Mouse (Mus musculus): Measurements from ENCODE around the gene Oxt. TPM values are rescaled to one million over a fixed set of nuclear protein-coding genes. Genes with fewer than 3 reads are reported as not detected.

The Oxt gene
- polyA plus RNA-seq, 1 experiment, result not detected

DNA sequence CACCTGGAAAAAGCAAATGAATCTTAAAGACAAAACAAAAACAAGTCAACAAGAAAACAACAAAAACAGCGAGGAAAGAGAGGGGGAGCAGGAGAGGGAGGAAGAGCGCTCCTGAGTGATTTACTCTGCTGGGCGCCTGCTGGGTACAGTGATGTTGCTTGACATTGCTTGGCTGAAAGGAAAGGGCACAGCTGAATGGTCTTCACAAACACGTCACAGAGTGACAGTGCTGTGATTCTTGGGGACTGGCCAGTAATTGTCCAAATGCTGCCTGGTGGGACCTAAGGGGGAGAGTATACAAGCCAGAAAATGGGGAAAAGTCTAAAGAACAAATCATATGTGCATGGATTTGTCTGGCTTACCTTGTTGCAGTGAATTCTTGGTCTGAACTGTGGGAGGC is 26.2 kb downstream of the Oxt start:
- no peak overlapping the region for H3K9ac ChIP-seq (ENCODE audit: low read depth, poor library complexity, severe bottlenecking)
- H3K9me3 ChIP-seq (replicated peaks; ENCODE audit: control insufficient read depth, insufficient read depth, low read length, poor library complexity, severe bottlenecking), result no peaks in the 10 kb centered on the region
- no peak overlapping the region for H3K27ac ChIP-seq (ENCODE audit: insufficient read depth, low read length)
- H3K27me3 ChIP-seq (ENCODE audit: control insufficient read depth, insufficient read depth, low read length, poor library complexity, severe bottlenecking), result no peaks in the 10 kb centered on the region
- TF ChIP-seq POLR2A (IDR thresholded peaks at IDR 0.05; ENCODE audit: insufficient read depth, low read length), result no peak
- TF ChIP-seq EP300 (IDR thresholded peaks at IDR 0.05; ENCODE audit: insufficient read depth, low read depth, low read length), result no peak
- no peak for TF ChIP-seq CTCF (IDR thresholded peaks at IDR 0.05; ENCODE audit: low read depth, low read length)
- peaks cover 12% of the 10 kb centered on the region for H3K36me3 ChIP-seq (ENCODE audit: control insufficient read depth, insufficient read depth, low read length, poor library complexity, severe bottlenecking)
- H3K4me3 ChIP-seq (ENCODE audit: low read depth, low read length), result no peak overlapping the region
- H3K4me1 ChIP-seq (ENCODE audit: control insufficient read depth, insufficient read depth, low read length), result no peaks in the 10 kb centered on the region

DNA sequence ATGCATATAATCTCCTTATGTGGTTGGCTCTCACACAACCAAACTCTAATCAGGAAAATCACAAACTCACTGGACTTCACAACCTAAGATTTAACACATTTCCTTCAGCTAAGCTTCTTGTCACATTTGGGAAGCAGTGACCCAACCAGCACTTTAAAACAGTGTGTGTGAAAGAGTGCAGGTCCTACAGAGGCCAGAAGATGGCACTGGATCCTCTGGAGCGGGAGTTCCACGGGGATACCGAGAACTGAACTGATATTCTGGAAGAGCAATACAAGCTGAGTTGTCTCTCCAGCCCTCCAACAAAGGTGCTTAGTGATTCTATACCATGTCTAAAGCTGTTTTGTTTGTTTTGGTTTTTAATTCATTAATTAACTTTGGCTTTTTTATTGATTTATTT is 37.1 kb downstream of the Oxt start:
- H3K27ac ChIP-seq (ENCODE audit: insufficient read depth, low read length), result no peak overlapping the region
- H3K36me3 ChIP-seq (ENCODE audit: control insufficient read depth, insufficient read depth, low read length, poor library complexity, severe bottlenecking), result peaks cover 28% of the 10 kb centered on the region
- H3K9ac ChIP-seq (ENCODE audit: low read depth, poor library complexity, severe bottlenecking), result no peak overlapping the region
- no peaks in the 10 kb centered on the region for H3K9me3 ChIP-seq (replicated peaks; ENCODE audit: control insufficient read depth, insufficient read depth, low read length, poor library complexity, severe bottlenecking)
- H3K4me1 ChIP-seq (ENCODE audit: control insufficient read depth, insufficient read depth, low read length), result no peaks in the 10 kb centered on the region
- no peaks in the 10 kb centered on the region for H3K27me3 ChIP-seq (ENCODE audit: control insufficient read depth, insufficient read depth, low read length, poor library complexity, severe bottlenecking)
- no peak for TF ChIP-seq EP300 (IDR thresholded peaks at IDR 0.05; ENCODE audit: insufficient read depth, low read depth, low read length)
- TF ChIP-seq CTCF (IDR thresholded peaks at IDR 0.05; ENCODE audit: low read depth, low read length), result peak; percentile 69
- TF ChIP-seq POLR2A (IDR thresholded peaks at IDR 0.05; ENCODE audit: insufficient read depth, low read length), result no peak
- H3K4me3 ChIP-seq (ENCODE audit: low read depth, low read length), result no peak overlapping the region

- Histone ChIP-seq H3K36me3 (ENCODE audit: control insufficient read depth, insufficient read depth, low read length, poor library complexity, severe bottlenecking) (peaks cover 51% of the 10 kb centered on the region), H3K4me1 (ENCODE audit: control insufficient read depth, insufficient read depth, low read length) (no peaks in the 10 kb centered on the region), H3K27ac (ENCODE audit: insufficient read depth, low read length) (no peak overlapping the region), H3K9me3 (replicated peaks; ENCODE audit: control insufficient read depth, insufficient read depth, low read length, poor library complexity, severe bottlenecking) (no peaks in the 10 kb centered on the region), H3K27me3 (ENCODE audit: control insufficient read depth, insufficient read depth, low read length, poor library complexity, severe bottlenecking) (no peaks in the 10 kb centered on the region), H3K9ac (ENCODE audit: low read depth, poor library complexity, severe bottlenecking) (no peak overlapping the region), H3K4me3 (ENCODE audit: low read depth, low read length) (no peak overlapping the region)
- TF ChIP-seq CTCF (IDR thresholded peaks at IDR 0.05; ENCODE audit: low read depth, low read length) (no peak), EP300 (IDR thresholded peaks at IDR 0.05; ENCODE audit: insufficient read depth, low read depth, low read length) (no peak), POLR2A (IDR thresholded peaks at IDR 0.05; ENCODE audit: insufficient read depth, low read length) (no peak)
Observed at GRCm38 (mm10) chr2:130618972-130619371, 43.0 kb downstream of the Oxt start.

Other genes starting within 250 kb of the Oxt start
- 8.1 and 10.9 TPM in 2 replicates for gene Cpxm1, start 178.6 kb upstream of the Oxt start, polyA plus RNA-seq (2011; ENCODE audit: insufficient read depth, insufficient read length, low read depth, missing spikeins)
- not detected in 2 replicates for gene Gm28372, start 170.9 kb upstream of the Oxt start, polyA plus RNA-seq (2011; ENCODE audit: insufficient read depth, insufficient read length, low read depth, missing spikeins)
- gene 1700020A23Rik, start 170.9 kb upstream of the Oxt start, polyA plus RNA-seq (2011; ENCODE audit: insufficient read depth, insufficient read length, low read depth, missing spikeins), result not detected in 2 replicates
- gene Tmem239, start 169.7 kb upstream of the Oxt start, polyA plus RNA-seq (2011; ENCODE audit: insufficient read depth, insufficient read length, low read depth, missing spikeins), result not detected in 2 replicates
- gene Vps16, start 151.8 kb upstream of the Oxt start, polyA plus RNA-seq (2011; ENCODE audit: insufficient read depth, insufficient read length, low read depth, missing spikeins), result 119 and 121 TPM in 2 replicates
- gene Pced1a, start 151.5 kb upstream of the Oxt start, polyA plus RNA-seq (2011; ENCODE audit: insufficient read depth, insufficient read length, low read depth, missing spikeins), result 16.3 and 18.4 TPM in 2 replicates
- gene Ptpra, start 125.9 kb upstream of the Oxt start, polyA plus RNA-seq (2011; ENCODE audit: insufficient read depth, insufficient read length, low read depth, missing spikeins), result 72.8 and 77.6 TPM in 2 replicates
- gene Mrps26, start 12.4 kb upstream of the Oxt start, polyA plus RNA-seq (2011; ENCODE audit: insufficient read depth, insufficient read length, low read depth, missing spikeins), result 13.3 and 17.0 TPM in 2 replicates
- gene Avp, start 6.4 kb downstream of the Oxt start, polyA plus RNA-seq (2011; ENCODE audit: insufficient read depth, insufficient read length, low read depth, missing spikeins), result not detected in 2 replicates
- 21.5 and 22.5 TPM in 2 replicates for gene Fastkd5, start 53.9 kb downstream of the Oxt start, polyA plus RNA-seq (2011; ENCODE audit: insufficient read depth, insufficient read length, low read depth, missing spikeins)
- gene Ubox5, start 53.9 kb downstream of the Oxt start, polyA plus RNA-seq (2011; ENCODE audit: insufficient read depth, insufficient read length, low read depth, missing spikeins), result 10.4 and 11.6 TPM in 2 replicates
- 2.4 and 2.8 TPM in 2 replicates for gene Lzts3, start 66.6 kb downstream of the Oxt start, polyA plus RNA-seq (2011; ENCODE audit: insufficient read depth, insufficient read length, low read depth, missing spikeins)
- 38.9 and 39.3 TPM in 2 replicates for gene Ddrgk1, start 88.5 kb downstream of the Oxt start, polyA plus RNA-seq (2011; ENCODE audit: insufficient read depth, insufficient read length, low read depth, missing spikeins)
- 137 and 139 TPM in 2 replicates for gene Itpa, start 91.4 kb downstream of the Oxt start, polyA plus RNA-seq (2011; ENCODE audit: insufficient read depth, insufficient read length, low read depth, missing spikeins)
- 27.1 and 29.9 TPM in 2 replicates for gene Slc4a11, start 121.3 kb downstream of the Oxt start, polyA plus RNA-seq (2011; ENCODE audit: insufficient read depth, insufficient read length, low read depth, missing spikeins)